Mouse (Mus musculus) brain, embryonic 14.5 days (tissue): ENCODE data around the gene C2cd3.

Source experiments
- CTCF ChIP-seq: fragments of 200-500 bp; IDR thresholded peaks from 2 replicates; pipeline ENCODE4 v1.5.1; 2012; ENCODE audit warnings: inconsistent platforms, mild to moderate bottlenecking, moderate library complexity, borderline replicate concordance; ENCODE audit not compliant: insufficient read depth, insufficient read length; ENCODE audit errors: extremely low read depth
- POLR2A ChIP-seq: fragments of 200-500 bp; IDR thresholded peaks from 2 replicates; pipeline ENCODE4 v1.6.1; 2012; ENCODE audit warnings: mild to moderate bottlenecking, inconsistent platforms, borderline replicate concordance; ENCODE audit not compliant: poor library complexity, insufficient read depth, insufficient read length, severe bottlenecking; ENCODE audit errors: extremely low read depth

DNA sequence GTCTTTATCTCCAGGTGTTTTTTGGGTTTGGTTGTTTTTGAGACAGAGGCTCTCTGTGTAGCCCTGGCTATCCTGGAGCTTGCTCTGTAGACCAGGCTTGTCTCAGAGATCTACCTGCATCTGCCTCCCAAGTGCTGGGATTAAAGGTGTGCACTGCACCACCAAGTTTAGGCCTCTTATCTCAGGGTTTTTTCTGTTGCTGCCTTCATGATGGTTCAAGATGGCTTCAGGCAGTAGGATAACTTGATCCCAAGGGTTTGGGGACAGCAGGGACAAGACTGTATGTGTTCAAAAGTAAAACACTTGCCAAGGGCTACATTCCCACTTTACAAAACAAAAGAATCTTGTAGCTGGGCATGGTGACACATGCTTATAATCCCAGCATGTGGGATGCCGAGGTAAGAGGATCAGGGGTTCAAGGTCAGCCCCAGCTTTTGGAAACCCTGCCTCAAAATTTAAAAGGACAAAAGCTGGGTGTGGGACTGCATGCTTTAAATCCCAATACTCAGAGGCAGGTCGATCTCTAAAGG lies 129.9 kb downstream of the C2cd3 start:
- no peak for TF ChIP-seq CTCF
- TF ChIP-seq POLR2A, result no peak
